Mouse (Mus musculus): Measurements from ENCODE around the gene Defb13. TPM values are rescaled to one million over a fixed set of nuclear protein-coding genes. Genes with fewer than 3 reads are reported as not detected.
A peak's percentile ranks its signal among the peaks of the same experiment; 100 is the strongest.
"Not testable (repeated sequence)": the region's sequence is repeated elsewhere in the genome, so short reads cannot be mapped to it uniquely, and the experiment has no call there.

The Defb13 gene
- not detected in 2 replicates for polyA plus RNA-seq (2015; fragmentation: Nextera tagmentation; extraction: Ambion mirVana)

DNA sequence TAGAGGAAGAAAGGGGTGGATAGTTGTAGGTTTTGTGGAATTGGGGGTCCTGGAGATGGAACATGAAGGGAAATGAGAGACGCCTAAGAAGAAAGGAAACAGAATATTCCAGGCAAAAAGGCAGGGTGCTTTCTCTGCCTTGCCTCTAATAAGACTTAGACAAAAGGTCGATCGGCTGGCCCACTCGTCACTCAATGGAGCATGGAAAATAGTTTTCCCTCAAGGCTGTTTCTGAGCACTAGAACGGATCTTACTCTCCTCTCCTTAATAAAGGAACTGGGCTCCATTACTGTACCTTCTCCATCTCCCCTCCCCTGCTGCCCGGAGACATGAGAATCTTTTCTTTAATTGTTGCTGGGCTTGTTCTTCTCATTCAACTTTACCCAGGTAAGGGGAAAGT lies at the start of gene Defb13:
Gene Defb13 (plus strand): TSS at position 301 of the 400 bp plus-strand sequence.
- no peak for ATAC-seq (ENCODE audit: low FRiP score, low read depth)
- Histone ChIP-seq H3K27me3 (no peaks in the 10 kb centered on the region), H3K4me2 (no peak within 1 kb of the TSS), H3K9ac (no peak within 1 kb of the TSS), H3K4me1 (replicated peaks) (no peaks in the 10 kb centered on the region), H3K27ac (replicated peaks) (no peak within 1 kb of the TSS), H3K4me3 (no peak within 1 kb of the TSS), H3K36me3 (no peaks in the 10 kb centered on the region), H3K9me3 (no peaks in the 10 kb centered on the region)
- WGBS = 78% methylated on average over 6 of the region's 6 CpGs

DNA sequence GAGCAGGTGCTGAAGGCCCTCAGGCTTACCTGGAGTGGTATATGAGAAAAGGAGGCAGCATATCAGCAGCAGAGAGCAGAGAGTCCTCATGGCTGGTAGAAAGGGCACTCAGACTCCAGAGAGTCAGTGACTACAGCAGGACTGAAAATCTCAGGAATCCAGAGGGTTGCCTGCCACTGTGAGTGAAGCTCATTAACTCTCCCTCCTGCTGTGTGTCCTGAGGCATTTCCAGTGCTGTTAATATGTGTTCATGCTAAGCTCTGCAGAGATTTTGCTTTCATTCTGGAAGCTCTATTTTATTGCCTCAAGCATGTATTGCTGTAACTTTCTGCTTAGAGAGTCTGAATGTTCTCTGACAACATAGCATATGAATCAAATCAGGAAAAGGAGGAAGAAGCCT lies 40.3 kb upstream of the Defb13 start, which contains the start of gene Defb11:
Gene Defb11 (minus strand): TSS at position 123 of the 400 bp plus-strand sequence.
- not testable (repeated sequence) for H3K4me2 ChIP-seq; H3K4me1 ChIP-seq (replicated peaks); H3K9ac ChIP-seq; H3K27me3 ChIP-seq; H3K4me3 ChIP-seq; H3K9me3 ChIP-seq; H3K27ac ChIP-seq (replicated peaks); H3K36me3 ChIP-seq
- ATAC-seq (ENCODE audit: low FRiP score, low read depth) = peak; percentile 79; the same call in 1 of the 2 replicates

DNA sequence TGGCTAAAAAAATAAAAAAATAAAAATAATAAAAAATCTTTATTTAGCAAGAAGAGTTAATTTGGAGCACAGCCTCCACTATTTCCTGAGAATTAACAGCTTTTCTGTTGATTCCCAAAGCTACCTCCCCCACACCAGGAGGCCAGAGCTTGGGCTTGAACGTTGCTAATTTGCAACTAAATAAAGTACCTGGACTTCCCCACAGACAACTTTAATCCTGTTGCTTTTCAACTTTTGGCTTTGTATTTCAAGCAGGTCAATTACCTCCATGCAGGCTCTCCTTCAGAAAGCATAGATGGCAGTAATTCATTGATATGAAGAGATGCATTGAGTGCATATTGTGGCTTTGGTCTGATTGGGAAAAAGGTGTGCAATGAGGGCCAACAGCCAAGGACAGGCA lies 34.6 kb upstream of the Defb13 start:
- Histone ChIP-seq H3K27me3 (no peaks in the 10 kb centered on the region), H3K4me1 (replicated peaks) (no peaks in the 10 kb centered on the region), H3K4me3 (no peak overlapping the region), H3K9ac (no peak overlapping the region), H3K9me3 (no peaks in the 10 kb centered on the region), H3K4me2 (no peak overlapping the region), H3K27ac (replicated peaks) (no peak overlapping the region), H3K36me3 (no peaks in the 10 kb centered on the region)
- 13% methylated on average over 1 of the region's 1 CpGs for WGBS
- ATAC-seq (ENCODE audit: low FRiP score, low read depth) = no peak

DNA sequence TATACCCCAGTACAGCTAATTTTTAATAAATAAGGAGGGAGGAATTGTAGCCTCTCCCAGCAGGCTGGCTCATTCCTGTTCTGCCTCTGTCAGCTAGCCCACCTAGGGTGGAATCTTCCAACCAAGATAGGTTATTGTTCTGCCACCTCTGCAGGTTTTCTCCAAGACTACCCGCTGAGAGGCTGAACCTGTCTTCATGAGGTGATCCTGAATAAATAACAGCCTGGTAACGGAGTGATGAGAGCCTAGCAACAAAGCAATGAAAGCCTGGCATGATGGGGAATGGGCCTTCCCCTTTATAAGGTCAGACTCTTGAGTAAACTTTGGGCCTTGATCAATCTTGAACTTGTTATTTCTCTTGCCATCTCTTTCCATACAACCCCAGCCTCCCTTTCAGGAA lies 34.0 kb upstream of the Defb13 start:
- Histone ChIP-seq H3K4me1 (replicated peaks) (no peaks in the 10 kb centered on the region), H3K27me3 (no peaks in the 10 kb centered on the region), H3K4me2 (no peak overlapping the region), H3K9me3 (no peaks in the 10 kb centered on the region), H3K36me3 (no peaks in the 10 kb centered on the region), H3K9ac (no peak overlapping the region), H3K27ac (replicated peaks) (no peak overlapping the region), H3K4me3 (no peak overlapping the region)
- 19% methylated on average over 2 of the region's 2 CpGs for WGBS
- no peak for ATAC-seq (ENCODE audit: low FRiP score, low read depth)

DNA sequence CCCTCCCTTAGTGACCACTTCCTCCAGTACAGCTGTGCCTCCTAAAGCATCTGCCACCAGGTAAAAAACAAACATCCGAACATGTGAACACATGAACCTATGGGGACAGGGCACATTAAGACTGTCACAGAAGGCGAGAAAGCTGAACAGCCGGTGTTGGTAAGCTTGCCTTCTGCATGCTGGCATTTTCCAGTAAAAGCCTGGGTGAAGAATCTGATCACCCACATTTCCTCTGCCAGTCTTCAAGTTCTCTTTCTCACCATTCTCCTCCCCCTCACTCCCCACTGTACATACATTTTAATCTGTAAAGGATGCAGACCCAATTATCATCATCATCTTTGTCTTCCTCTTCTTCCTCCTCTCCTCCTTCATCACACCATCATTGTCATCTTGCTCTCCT lies 30.9 kb upstream of the Defb13 start:
- Histone ChIP-seq H3K4me2 (no peak overlapping the region), H3K27ac (replicated peaks) (no peak overlapping the region), H3K27me3 (no peaks in the 10 kb centered on the region), H3K36me3 (no peaks in the 10 kb centered on the region), H3K4me3 (no peak overlapping the region), H3K9ac (no peak overlapping the region), H3K9me3 (no peaks in the 10 kb centered on the region), H3K4me1 (replicated peaks) (no peaks in the 10 kb centered on the region)
- 91% methylated on average over 3 of the region's 3 CpGs for WGBS
- no peak for ATAC-seq (ENCODE audit: low FRiP score, low read depth)

DNA sequence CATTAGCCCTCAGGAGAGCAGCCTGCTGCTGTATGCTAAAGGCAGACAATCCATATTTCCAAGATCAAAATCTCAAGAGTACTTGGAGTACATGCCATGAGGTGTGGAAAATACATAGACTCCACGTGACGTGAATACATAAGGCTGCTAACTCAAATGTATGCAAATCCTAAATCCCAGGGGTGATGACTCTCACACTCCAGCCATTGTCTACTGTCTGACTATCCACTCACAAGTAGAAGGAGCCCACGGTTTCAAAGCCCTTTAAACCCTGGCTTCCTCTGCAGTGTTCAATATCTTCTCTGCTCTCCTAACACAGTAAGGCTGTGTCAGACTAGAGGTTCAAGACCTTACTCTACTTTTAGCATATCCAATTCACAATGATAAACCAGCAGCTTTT lies 15.8 kb upstream of the Defb13 start:
- ATAC-seq (ENCODE audit: low FRiP score, low read depth); H3K36me3 ChIP-seq; H3K4me3 ChIP-seq; H3K27ac ChIP-seq (replicated peaks); H3K27me3 ChIP-seq; H3K9ac ChIP-seq; H3K4me2 ChIP-seq; H3K4me1 ChIP-seq (replicated peaks); H3K9me3 ChIP-seq: not testable (repeated sequence)
- 71% methylated on average over 3 of the region's 3 CpGs for WGBS

DNA sequence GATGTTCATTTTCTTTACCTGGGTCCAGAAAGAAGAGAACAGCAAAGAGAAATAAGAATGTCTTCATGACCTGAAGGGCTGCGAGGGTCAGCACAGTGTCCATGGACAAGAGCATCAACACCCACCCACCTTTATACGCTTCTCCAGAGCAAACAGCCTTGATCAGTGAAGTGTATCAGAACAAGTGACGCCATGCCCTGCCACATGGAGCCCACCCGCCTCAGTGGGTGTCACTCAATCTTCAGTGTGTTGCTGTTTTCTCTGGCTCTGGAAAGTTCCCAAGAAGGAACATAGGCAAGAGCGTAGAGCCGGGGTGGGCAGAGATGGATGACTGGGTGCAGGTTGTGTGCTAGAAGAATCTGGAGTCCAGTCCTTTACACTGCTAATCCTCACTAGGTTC lies 14.0 kb upstream of the Defb13 start, which contains the start of gene Defb15:
Gene Defb15 (minus strand): TSS at position 101 of the 400 bp plus-strand sequence.
- H3K4me2 ChIP-seq = no peak within 1 kb of the TSS
- ATAC-seq (ENCODE audit: low FRiP score, low read depth) = no peak
- no peaks in the 10 kb centered on the region for H3K36me3 ChIP-seq
- 87% methylated on average over 6 of the region's 6 CpGs for WGBS
- no peak within 1 kb of the TSS for H3K4me3 ChIP-seq
- no peak within 1 kb of the TSS for H3K9ac ChIP-seq
- no peaks in the 10 kb centered on the region for H3K9me3 ChIP-seq
- no peaks in the 10 kb centered on the region for H3K27me3 ChIP-seq
- no peak within 1 kb of the TSS for H3K27ac ChIP-seq (replicated peaks)
- no peaks in the 10 kb centered on the region for H3K4me1 ChIP-seq (replicated peaks)

DNA sequence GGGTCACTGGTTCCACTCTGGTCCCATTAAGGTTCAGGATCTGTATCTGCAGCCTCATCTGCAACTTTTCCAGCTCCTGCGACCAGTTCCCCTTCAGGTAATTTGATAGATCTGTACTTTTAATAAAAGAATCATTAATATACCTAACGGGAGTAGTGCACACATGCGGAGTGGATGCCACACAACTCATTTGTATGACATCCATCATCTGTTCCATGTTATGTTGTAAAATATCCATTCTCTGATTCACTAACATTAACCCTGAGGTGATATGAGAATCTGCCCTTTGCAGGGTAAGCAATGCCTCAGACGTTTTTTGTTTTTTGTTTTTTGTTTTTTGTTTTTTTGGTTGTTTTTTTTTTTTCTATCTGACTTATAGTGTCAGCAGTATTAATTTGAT lies 8.5 kb upstream of the Defb13 start, which contains the start of gene Defb35:
Gene Defb35 (plus strand): TSS at position 301 of the 400 bp plus-strand sequence.
- H3K4me2 ChIP-seq; ATAC-seq (ENCODE audit: low FRiP score, low read depth); H3K27me3 ChIP-seq; H3K4me3 ChIP-seq; H3K4me1 ChIP-seq (replicated peaks); H3K36me3 ChIP-seq; H3K9me3 ChIP-seq; H3K27ac ChIP-seq (replicated peaks); H3K9ac ChIP-seq: not testable (repeated sequence)
- WGBS = 85% methylated on average over 4 of the region's 4 CpGs

DNA sequence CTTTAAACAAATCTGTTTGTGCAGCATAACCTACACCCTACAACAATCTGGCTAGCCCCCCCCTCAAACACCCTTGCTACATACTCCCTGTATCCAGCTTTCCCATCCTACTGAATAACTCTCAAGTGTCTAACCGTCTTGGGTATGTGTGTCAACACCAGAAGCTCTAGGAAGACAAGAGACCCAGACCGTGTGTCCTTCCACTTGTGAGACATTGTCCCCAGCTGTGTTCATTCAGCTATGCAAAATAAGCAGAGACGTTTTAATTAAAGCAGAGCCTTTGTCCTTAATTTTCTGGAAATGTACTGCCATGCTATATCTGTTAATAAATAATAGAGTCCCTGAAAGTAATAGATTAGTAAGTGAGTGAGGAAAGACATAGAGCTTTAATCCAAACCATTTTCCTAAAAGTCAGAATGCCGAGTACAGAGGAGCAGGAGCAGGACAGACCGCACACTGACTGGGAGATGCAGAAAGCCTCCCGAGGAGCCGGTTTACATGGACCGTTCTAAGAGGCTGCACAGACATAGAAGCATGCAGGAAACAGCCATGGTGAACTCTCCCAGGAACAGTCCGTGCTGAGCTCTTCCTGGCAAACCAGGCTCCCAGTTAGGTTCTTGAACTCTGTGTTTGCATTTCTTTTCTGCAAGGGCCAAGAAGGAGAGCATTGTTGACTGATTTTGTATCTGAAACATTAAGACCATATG lies 902 bp downstream of the Defb13 start:
- Histone ChIP-seq H3K4me2 (no peak overlapping the region), H3K9ac (no peak overlapping the region), H3K9me3 (no peaks in the 10 kb centered on the region), H3K4me3 (no peak overlapping the region), H3K27me3 (no peaks in the 10 kb centered on the region), H3K4me1 (replicated peaks) (no peaks in the 10 kb centered on the region), H3K36me3 (no peaks in the 10 kb centered on the region), H3K27ac (replicated peaks) (no peak overlapping the region)
- ATAC-seq (ENCODE audit: low FRiP score, low read depth) = peak; percentile 51; the same call in 1 of the 2 replicates
- WGBS = 44% methylated on average over 9 of the region's 9 CpGs

DNA sequence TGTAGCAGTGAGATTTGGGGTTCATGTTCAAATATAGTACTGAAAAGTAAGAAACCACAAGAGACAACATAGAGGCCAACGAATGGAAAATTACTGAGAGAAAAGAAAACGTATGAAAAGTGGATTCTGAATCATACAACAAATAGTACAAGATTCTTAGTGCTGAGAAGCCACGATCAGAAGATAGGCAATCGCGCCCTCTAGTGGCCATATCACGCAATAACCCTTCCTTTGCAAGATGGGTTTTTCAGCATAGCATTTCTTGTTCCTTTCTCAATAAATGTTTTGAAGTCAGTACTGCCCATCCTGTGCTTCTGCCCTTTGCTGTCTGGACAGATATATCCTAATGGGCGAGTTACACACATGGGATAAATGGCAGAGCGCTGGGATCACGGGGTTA lies 8.8 kb downstream of the Defb13 start:
- H3K9ac ChIP-seq = no peak overlapping the region
- WGBS = 8% methylated on average over 9 of the region's 9 CpGs
- H3K4me2 ChIP-seq = no peak overlapping the region
- ATAC-seq (ENCODE audit: low FRiP score, low read depth) = no peak
- H3K9me3 ChIP-seq = no peaks in the 10 kb centered on the region
- H3K27ac ChIP-seq (replicated peaks) = no peak overlapping the region
- no peaks in the 10 kb centered on the region for H3K4me1 ChIP-seq (replicated peaks)
- H3K27me3 ChIP-seq = no peaks in the 10 kb centered on the region
- no peak overlapping the region for H3K4me3 ChIP-seq
- H3K36me3 ChIP-seq = no peaks in the 10 kb centered on the region

DNA sequence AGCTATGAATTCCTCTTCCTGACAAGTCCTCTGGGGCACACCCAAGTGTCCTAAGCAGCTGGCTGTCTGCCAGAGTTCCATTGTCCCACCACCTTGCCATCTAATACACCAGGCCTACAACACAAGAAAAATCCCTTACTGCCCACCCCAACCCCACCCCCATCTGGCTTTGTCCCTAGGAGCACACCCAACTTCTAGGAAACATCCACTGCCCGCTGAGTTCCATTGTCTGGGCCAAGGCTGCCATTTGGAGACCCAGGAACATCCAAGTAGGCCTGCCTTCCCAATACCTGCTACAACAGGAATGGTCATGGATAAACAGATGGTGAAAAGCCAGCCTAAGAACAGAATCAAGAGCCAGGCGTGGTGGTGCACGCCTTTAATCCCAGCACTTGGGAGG lies 9.8 kb downstream of the Defb13 start:
- Histone ChIP-seq H3K36me3 (no peaks in the 10 kb centered on the region), H3K9ac (no peak overlapping the region), H3K27ac (replicated peaks) (no peak overlapping the region), H3K9me3 (no peaks in the 10 kb centered on the region), H3K4me1 (replicated peaks) (no peaks in the 10 kb centered on the region), H3K4me2 (no peak overlapping the region), H3K4me3 (no peak overlapping the region), H3K27me3 (no peaks in the 10 kb centered on the region)
- 81% methylated on average over 3 of the region's 3 CpGs for WGBS
- peak; percentile 38; the same call in 1 of the 2 replicates for ATAC-seq (ENCODE audit: low FRiP score, low read depth)

DNA sequence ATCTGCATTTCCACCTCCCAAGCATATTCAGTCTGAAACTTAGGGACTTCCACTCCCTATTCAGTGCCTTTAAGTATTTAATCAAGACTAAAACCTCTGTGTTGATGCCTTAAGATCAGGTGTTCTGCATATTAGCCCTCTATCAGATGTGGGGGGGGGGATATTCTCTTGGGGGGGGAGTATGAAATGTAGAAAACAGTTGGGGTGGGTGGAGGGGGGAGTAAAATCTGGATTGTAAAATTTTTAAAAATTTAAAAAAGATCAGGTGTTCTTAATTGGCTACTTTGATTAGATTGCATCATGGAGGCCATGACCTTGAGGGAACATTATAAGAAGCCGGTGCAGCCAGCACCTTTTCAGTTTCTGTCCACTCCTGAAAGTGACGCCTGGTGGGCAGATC lies 11.9 kb downstream of the Defb13 start, which contains the start of gene Fam90a1a:
Gene Fam90a1a (plus strand): TSS at position 301 of the 400 bp plus-strand sequence.
- Histone ChIP-seq H3K4me2 (no peak within 1 kb of the TSS), H3K9ac (no peak within 1 kb of the TSS), H3K36me3 (no peaks in the 10 kb centered on the region), H3K4me1 (replicated peaks) (no peaks in the 10 kb centered on the region), H3K27ac (replicated peaks) (no peak within 1 kb of the TSS), H3K9me3 (no peaks in the 10 kb centered on the region), H3K4me3 (no peak within 1 kb of the TSS), H3K27me3 (no peaks in the 10 kb centered on the region)
- ATAC-seq (ENCODE audit: low FRiP score, low read depth) = no peak
- WGBS = 89% methylated on average over 2 of the region's 2 CpGs

DNA sequence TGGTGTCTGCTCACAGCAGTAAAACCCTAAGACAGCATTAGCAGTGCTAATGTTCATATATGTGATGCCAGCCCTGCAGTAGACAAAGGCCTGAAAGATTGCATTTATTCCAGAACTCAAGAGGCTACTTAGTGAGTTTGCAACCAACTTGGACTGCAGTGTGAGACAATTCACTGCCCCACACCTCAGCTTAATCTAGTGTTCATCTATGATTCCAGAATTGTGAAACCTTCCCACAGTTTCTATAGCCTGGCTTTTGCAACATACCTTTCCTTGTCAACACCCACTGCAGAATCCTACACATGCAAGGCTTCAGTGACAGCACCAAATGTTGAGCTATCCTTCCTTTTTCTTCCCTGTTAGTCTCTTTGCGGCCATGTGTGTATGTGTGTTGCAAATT lies 20.1 kb downstream of the Defb13 start:
- H3K36me3 ChIP-seq = no peaks in the 10 kb centered on the region
- no peak overlapping the region for H3K9ac ChIP-seq
- H3K4me1 ChIP-seq (replicated peaks) = no peaks in the 10 kb centered on the region
- H3K4me2 ChIP-seq = no peak overlapping the region
- no peak overlapping the region for H3K4me3 ChIP-seq
- no peaks in the 10 kb centered on the region for H3K27me3 ChIP-seq
- H3K9me3 ChIP-seq = no peaks in the 10 kb centered on the region
- WGBS = 81% methylated on average over 1 of the region's 1 CpGs
- no peak for ATAC-seq (ENCODE audit: low FRiP score, low read depth)
- H3K27ac ChIP-seq (replicated peaks) = no peak overlapping the region

Measured in hindbrain, embryonic 15.5 days (tissue).